Mouse (Mus musculus) liver, embryonic 12.5 days (tissue): ENCODE measurements at regions not wholly inside any gene's neighbourhood (a gene's known extent, or its start where the extent isn't known, plus 50 kb on each side); places are given as distances from the start of the nearest gene placed in this dataset.

Source experiments
- ATAC-seq: fragments of 200-750 bp; cut with Nextera tagmentation; 2 replicates; pipeline ENCODE4 v1.8.0; 2017; ENCODE audit warnings: moderate number of reproducible peaks, mild to moderate bottlenecking, moderate library complexity
- H3K27ac ChIP-seq: fragments of 300-500 bp; sonication (generic); 2 replicates; pipeline ENCODE4 v1.5.1; 2016; ENCODE audit warnings: mild to moderate bottlenecking
- H3K27me3 ChIP-seq: fragments of 300-500 bp; sonication (generic); replicated peaks from 2 replicates; pipeline ENCODE4 v1.6.1; 2016; ENCODE audit warnings: mild to moderate bottlenecking, moderate library complexity
- H3K36me3 ChIP-seq: fragments of 300-500 bp; sonication (generic); 2 replicates; pipeline ENCODE4 v1.6.1; 2016; ENCODE audit warnings: mild to moderate bottlenecking, moderate library complexity
- H3K4me1 ChIP-seq: fragments of 300-500 bp; sonication (generic); 2 replicates; pipeline ENCODE4 v1.6.1; 2016
- H3K4me2 ChIP-seq: fragments of 300-500 bp; sonication (generic); 2 replicates; pipeline ENCODE4 v1.6.1; 2016; ENCODE audit warnings: mild to moderate bottlenecking, moderate library complexity
- H3K4me3 ChIP-seq: fragments of 300-500 bp; sonication (generic); 2 replicates; pipeline ENCODE4 v1.5.1; 2016; ENCODE audit warnings: mild to moderate bottlenecking, moderate library complexity
- H3K9ac ChIP-seq: fragments of 300-500 bp; sonication (generic); 2 replicates; pipeline ENCODE4 v1.6.1; 2016; ENCODE audit warnings: mild to moderate bottlenecking, moderate library complexity
- H3K9me3 ChIP-seq: fragments of 300-500 bp; sonication (generic); replicated peaks from 2 replicates; pipeline ENCODE4 v1.6.1; 2016; ENCODE audit warnings: mild to moderate bottlenecking, moderate library complexity
- WGBS: fragments of 180-500 bp; shearing (Covaris S2); methylation state at CpG from one replicate; pipeline ENCODE4 v1.1.7; 2016; ENCODE audit not compliant: insufficient replicate concordance; 5-methylcytosine and 5-hydroxymethylcytosine counted together

GRCm38 (mm10) chr13:47974216-47974615, 286.8 kb upstream of the Id4 start:
- Histone ChIP-seq H3K36me3 (no peaks in the 10 kb centered on the region), H3K9ac (no peak overlapping the region), H3K4me3 (no peak overlapping the region), H3K4me2 (no peak overlapping the region), H3K27ac (no peak overlapping the region), H3K4me1 (no peaks in the 10 kb centered on the region), H3K9me3 (no peaks in the 10 kb centered on the region), H3K27me3 (no peaks in the 10 kb centered on the region)
- 61% methylated on average over 12 of the region's 12 CpGs for WGBS
- no peak for ATAC-seq

DNA sequence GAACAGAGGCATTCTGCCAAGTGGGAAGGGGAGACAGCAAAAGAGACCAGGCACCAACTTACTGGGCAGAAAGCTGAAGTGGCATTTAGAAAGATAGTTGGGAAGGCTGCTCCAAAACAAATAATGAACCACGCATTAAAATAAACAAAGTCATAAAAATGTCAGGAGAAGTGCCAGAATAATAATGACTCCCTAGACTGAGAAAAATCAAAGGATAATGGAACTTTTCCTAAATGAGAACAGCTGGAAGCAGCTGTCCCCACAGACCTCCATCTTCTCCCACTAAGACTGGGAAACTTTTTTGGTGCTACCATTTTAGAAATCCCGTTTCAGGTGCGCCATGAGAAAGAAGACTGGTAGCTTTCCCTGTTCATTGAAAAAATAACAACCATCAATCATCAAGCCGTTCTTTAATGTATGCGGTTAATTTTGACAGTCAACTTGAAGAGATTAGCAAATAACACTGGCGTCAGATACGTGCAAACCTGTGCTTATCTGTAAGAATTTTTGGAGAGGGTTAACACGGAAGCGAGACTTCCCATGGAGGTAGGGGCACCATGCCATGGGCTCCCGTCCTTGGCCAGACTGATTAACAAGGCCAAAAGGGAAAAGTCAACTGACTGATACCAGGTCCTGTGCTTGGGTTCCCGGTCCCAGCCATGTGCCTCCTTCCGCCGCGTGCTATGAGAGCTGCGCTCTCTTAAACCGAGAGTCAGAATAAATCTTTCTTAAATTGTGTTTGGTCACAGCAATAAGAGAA, 286.1 kb upstream of the Id4 start:
- Histone ChIP-seq H3K27ac (no peak overlapping the region), H3K4me2 (no peak overlapping the region), H3K4me1 (no peaks in the 10 kb centered on the region), H3K9ac (no peak overlapping the region), H3K36me3 (no peaks in the 10 kb centered on the region), H3K9me3 (no peaks in the 10 kb centered on the region), H3K4me3 (no peak overlapping the region), H3K27me3 (no peaks in the 10 kb centered on the region)
- 77% methylated on average over 16 of the region's 16 CpGs for WGBS
- no peak for ATAC-seq

GRCm38 (mm10) chr13:47998495-47998894, 262.5 kb upstream of the Id4 start:
- no peak overlapping the region for H3K4me2 ChIP-seq

DNA sequence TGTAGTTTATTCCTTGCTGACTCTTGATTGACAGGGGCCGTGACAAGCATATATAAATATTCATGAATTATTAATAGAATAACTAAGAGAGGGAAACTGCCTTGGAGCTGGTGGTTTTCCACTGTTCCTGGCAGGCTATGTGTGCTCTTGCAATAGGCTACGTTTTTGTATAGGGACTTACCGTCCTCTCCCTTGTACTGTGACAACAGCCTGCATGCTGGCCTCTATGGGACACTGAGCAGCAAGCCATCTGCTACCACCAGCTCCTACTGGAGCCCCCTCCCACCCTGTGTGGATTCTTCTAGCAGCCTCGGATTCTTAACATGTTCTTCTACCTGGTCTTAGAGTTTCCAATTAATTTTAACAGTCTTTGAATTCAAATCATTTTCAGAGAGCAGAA, 261.6 kb upstream of the Id4 start:
- no peak for ATAC-seq
- H3K4me3 ChIP-seq: no peak overlapping the region
- no peaks in the 10 kb centered on the region for H3K4me1 ChIP-seq
- H3K36me3 ChIP-seq: no peaks in the 10 kb centered on the region
- 61% methylated on average over 4 of the region's 4 CpGs for WGBS
- H3K9ac ChIP-seq: no peak overlapping the region
- no peak overlapping the region for H3K27ac ChIP-seq
- no peak overlapping the region for H3K4me2 ChIP-seq
- H3K9me3 ChIP-seq: no peaks in the 10 kb centered on the region
- H3K27me3 ChIP-seq: no peaks in the 10 kb centered on the region

More at GRCm38 (mm10) chr13:47998495-47998894, 262.5 kb upstream of the Id4 start:
- Histone ChIP-seq H3K4me1 (no peaks in the 10 kb centered on the region), H3K9ac (no peak overlapping the region), H3K36me3 (no peaks in the 10 kb centered on the region), H3K27ac (no peak overlapping the region), H3K9me3 (no peaks in the 10 kb centered on the region), H3K4me3 (no peak overlapping the region), H3K27me3 (no peaks in the 10 kb centered on the region)
- no peak for ATAC-seq
- WGBS: 61% methylated on average over 5 of the region's 5 CpGs

DNA sequence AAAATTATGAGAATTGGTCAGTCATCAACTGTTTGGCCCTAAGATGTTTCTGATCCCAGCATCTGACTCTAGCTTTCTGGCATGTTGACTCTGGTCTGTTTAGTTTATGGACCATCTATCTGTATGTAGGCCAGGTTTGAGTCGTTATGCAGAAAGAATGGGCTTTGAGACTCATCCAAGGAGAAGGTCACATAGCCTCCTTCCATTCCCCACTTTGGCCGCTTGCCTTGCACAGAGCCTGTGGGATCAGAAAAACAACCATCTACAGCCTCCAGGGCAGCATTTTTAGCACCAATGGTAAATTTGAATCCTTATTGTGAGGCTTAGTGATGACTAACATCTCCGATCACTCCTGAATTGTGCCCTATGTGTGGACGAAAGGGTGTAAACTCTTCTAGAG, 257.9 kb upstream of the Id4 start:
- WGBS: 66% methylated on average over 4 of the region's 4 CpGs
- H3K4me1 ChIP-seq: no peaks in the 10 kb centered on the region
- no peak overlapping the region for H3K9ac ChIP-seq
- no peaks in the 10 kb centered on the region for H3K27me3 ChIP-seq
- no peak overlapping the region for H3K4me3 ChIP-seq
- H3K4me2 ChIP-seq: no peak overlapping the region
- no peak overlapping the region for H3K27ac ChIP-seq
- no peaks in the 10 kb centered on the region for H3K9me3 ChIP-seq
- H3K36me3 ChIP-seq: no peaks in the 10 kb centered on the region
- no peak for ATAC-seq

DNA sequence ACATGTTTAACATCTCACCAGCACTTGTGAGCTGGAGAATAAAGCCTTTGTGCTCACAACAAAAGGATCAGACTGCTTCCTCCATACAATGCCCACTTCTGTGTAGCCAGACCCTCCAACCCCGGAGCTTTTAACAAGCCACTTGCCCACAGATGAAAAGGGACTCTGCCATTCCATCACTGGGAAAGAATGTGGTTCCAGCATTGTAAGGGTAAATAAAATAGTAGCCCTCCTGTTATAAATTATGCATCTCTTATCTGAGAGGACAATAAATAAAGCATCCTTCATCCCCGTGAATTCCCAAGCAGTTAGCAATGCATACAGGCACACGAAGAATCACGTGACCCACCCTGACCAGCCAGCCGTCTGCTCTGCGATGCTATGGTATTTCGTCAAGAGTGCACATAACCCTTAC, 247.7 kb upstream of the Id4 start:
- Histone ChIP-seq H3K4me2 (no peak overlapping the region), H3K4me3 (no peak overlapping the region), H3K9me3 (no peaks in the 10 kb centered on the region), H3K36me3 (no peaks in the 10 kb centered on the region), H3K4me1 (no peaks in the 10 kb centered on the region), H3K27ac (no peak overlapping the region), H3K27me3 (no peaks in the 10 kb centered on the region), H3K9ac (no peak overlapping the region)
- WGBS: 65% methylated on average over 7 of the region's 7 CpGs
- no peak for ATAC-seq

GRCm38 (mm10) chr13:48015296-48015695, 245.7 kb upstream of the Id4 start:
- H3K9ac ChIP-seq: no peak overlapping the region
- H3K9me3 ChIP-seq: no peaks in the 10 kb centered on the region
- no peak overlapping the region for H3K4me3 ChIP-seq
- H3K36me3 ChIP-seq: no peaks in the 10 kb centered on the region
- H3K27ac ChIP-seq: no peak overlapping the region
- no peak overlapping the region for H3K4me2 ChIP-seq
- WGBS: 66% methylated on average over 4 of the region's 4 CpGs
- no peak for ATAC-seq
- H3K4me1 ChIP-seq: no peaks in the 10 kb centered on the region
- no peaks in the 10 kb centered on the region for H3K27me3 ChIP-seq

GRCm38 (mm10) chr13:48016051-48016450, 245.0 kb upstream of the Id4 start:
- Histone ChIP-seq H3K9me3 (no peaks in the 10 kb centered on the region), H3K36me3 (no peaks in the 10 kb centered on the region), H3K4me3 (no peak overlapping the region), H3K27me3 (no peaks in the 10 kb centered on the region), H3K9ac (no peak overlapping the region), H3K4me2 (no peak overlapping the region), H3K27ac (no peak overlapping the region), H3K4me1 (no peaks in the 10 kb centered on the region)
- 64% methylated on average over 3 of the region's 3 CpGs for WGBS
- ATAC-seq: no peak

GRCm38 (mm10) chr13:48016606-48017005, 244.4 kb upstream of the Id4 start:
- 77% methylated on average over 6 of the region's 6 CpGs for WGBS

DNA sequence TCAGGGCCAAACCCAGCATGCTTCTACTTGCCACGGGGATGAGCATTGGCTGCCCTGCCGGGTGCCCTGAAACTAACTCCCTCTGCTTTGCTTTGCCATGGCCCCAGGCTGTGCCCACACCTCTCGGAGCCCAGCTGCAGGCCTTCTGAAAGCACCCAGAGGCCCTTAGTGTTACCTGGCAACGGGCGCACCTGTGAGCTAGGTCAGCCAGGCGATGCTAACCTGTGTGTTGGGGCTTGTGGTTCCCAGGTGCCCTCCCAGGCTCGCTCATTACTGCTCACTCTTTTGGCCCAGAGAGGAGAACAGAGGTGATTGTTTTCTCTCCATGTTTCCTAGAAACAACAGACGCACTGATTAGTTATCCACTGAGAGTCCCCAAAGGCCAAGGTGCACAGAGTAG, 243.4 kb upstream of the Id4 start:
- ATAC-seq: no peak
- H3K27ac ChIP-seq: no peak overlapping the region
- H3K4me3 ChIP-seq: no peak overlapping the region
- no peaks in the 10 kb centered on the region for H3K9me3 ChIP-seq
- 61% methylated on average over 8 of the region's 8 CpGs for WGBS
- no peaks in the 10 kb centered on the region for H3K4me1 ChIP-seq
- no peak overlapping the region for H3K4me2 ChIP-seq
- no peaks in the 10 kb centered on the region for H3K36me3 ChIP-seq
- H3K27me3 ChIP-seq: no peaks in the 10 kb centered on the region
- no peak overlapping the region for H3K9ac ChIP-seq

More at GRCm38 (mm10) chr13:48016606-48017005, 244.4 kb upstream of the Id4 start:
- no peak overlapping the region for H3K27ac ChIP-seq
- H3K4me1 ChIP-seq: no peaks in the 10 kb centered on the region
- no peak for ATAC-seq
- H3K9me3 ChIP-seq: no peaks in the 10 kb centered on the region
- H3K4me2 ChIP-seq: no peak overlapping the region
- H3K27me3 ChIP-seq: no peaks in the 10 kb centered on the region
- H3K4me3 ChIP-seq: no peak overlapping the region
- no peak overlapping the region for H3K9ac ChIP-seq
- H3K36me3 ChIP-seq: no peaks in the 10 kb centered on the region

GRCm38 (mm10) chr13:48018606-48019005, 242.4 kb upstream of the Id4 start:
- 59% methylated on average over 5 of the region's 5 CpGs for WGBS
- no peaks in the 10 kb centered on the region for H3K36me3 ChIP-seq
- H3K4me1 ChIP-seq: no peaks in the 10 kb centered on the region
- H3K4me3 ChIP-seq: no peak overlapping the region
- no peak overlapping the region for H3K27ac ChIP-seq
- no peak overlapping the region for H3K4me2 ChIP-seq
- no peak for ATAC-seq
- no peak overlapping the region for H3K9ac ChIP-seq
- H3K27me3 ChIP-seq: no peaks in the 10 kb centered on the region
- no peaks in the 10 kb centered on the region for H3K9me3 ChIP-seq

DNA sequence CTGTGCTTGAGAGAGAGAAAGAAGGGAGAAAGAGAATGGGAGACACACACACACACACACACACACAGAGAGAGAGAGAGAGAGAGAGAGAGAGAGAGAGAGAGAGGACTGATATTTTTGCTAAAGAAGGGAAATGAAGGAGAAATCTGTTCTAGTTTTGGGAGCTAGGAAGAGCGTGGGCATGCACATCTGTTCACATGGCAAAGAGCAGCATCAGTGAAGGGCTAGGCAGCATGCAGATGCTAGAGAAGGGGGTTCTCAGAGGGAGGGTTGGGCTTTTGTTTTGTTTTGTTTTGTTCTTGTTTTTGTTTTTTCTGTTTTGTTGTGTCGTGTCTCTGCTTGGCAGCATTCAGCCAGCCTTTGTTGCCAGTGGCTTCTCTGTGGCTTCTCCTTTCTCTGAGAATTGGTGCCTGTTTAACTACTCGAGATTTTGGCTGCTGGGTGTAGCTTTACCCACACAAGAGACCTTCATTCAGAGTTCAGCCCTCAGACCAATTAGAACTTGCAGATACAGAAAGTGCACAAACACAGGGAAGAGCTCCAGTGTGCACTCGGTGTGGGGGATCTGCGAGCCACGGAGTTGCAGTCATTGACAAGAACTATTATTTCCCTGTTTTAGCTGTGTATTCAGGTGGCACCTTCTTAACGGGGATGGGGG, 237.9 kb upstream of the Id4 start:
- no peaks in the 10 kb centered on the region for H3K36me3 ChIP-seq

More for the DNA sequence above, 237.9 kb upstream of the Id4 start:
- Histone ChIP-seq H3K4me2 (no peak overlapping the region), H3K27me3 (no peaks in the 10 kb centered on the region), H3K9ac (no peak overlapping the region), H3K9me3 (no peaks in the 10 kb centered on the region), H3K4me1 (no peaks in the 10 kb centered on the region), H3K4me3 (no peak overlapping the region), H3K27ac (no peak overlapping the region)
- ATAC-seq: no peak
- 54% methylated on average over 7 of the region's 7 CpGs for WGBS
